In genomic region chr2:154477028-154477427, GRCm38 (mm10) we compare ENCODE assay signal across 12 mouse cellular contexts. TPM values are rescaled to one million over a fixed set of nuclear protein-coding genes. Genes with fewer than 3 reads are reported as not detected.
DNase-seq lines count a peak whose midpoint lies in the region; ATAC-seq and TF ChIP-seq lines count a peak whose summit lies in the region.
"Had no signal": no experiment of that assay in that cellular context is flagged by ENCODE, and none has a peak within 500 bp of the region (broad histone marks: within the 10 kb centered on the region; RNA-seq: fewer than 3 reads in every experiment).

No protein-coding gene starts in this region.

- intact Hi-C loops in gastrocnemius, adult 2 months (cut with DNase I) = no loop called here

- H3K36me3 ChIP-seq in lung, postnatal 0 days (ENCODE audit: insufficient read depth, low read length) = no peaks in the 10 kb centered on the region
- H3K36me3 ChIP-seq: hindbrain, embryonic 12.5 days; limb, embryonic 15.5 days; neural tube, embryonic 13.5 days had no signal

- 52% methylated on average over 3 of the region's 3 CpGs for WGBS in lung, postnatal 0 days

- no peaks in the 10 kb centered on the region; the same call in 1 of the 2 replicates for H3K4me1 ChIP-seq in lung, postnatal 0 days (ENCODE audit: insufficient read depth, low read depth, low read length)
- H3K4me1 ChIP-seq: hindbrain, embryonic 12.5 days had no signal

- DNase-seq in adrenal gland, adult 2 months = peak; percentile 19
- DNase-seq in adrenal gland, adult 18-20 months (ENCODE audit: low spot score in 2 of 2) = no peak
- DNase-seq in layer of hippocampus, adult 11-12 months (ENCODE audit: low spot score) = peak; percentile 45
- no peak for DNase-seq in layer of hippocampus, adult 9-10 months (ENCODE audit: low spot score)
- peak; percentile 57 for DNase-seq in gastrocnemius, adult 2 months
- DNase-seq in lung, postnatal 0 days (ENCODE audit: low spot score) = peak; percentile 26
- DNase-seq in kidney, postnatal 10 days = no peak
- no peak for DNase-seq in spleen, postnatal 14 days (ENCODE audit: low spot score in 2 of 2)
- DNase-seq: kidney, postnatal 14 days had no signal

- no peaks in the 10 kb centered on the region for H3K9me3 ChIP-seq in lung, postnatal 0 days (ENCODE audit: low read length)
- H3K9me3 ChIP-seq: hindbrain, embryonic 12.5 days; limb, embryonic 15.5 days; neural tube, embryonic 13.5 days had no signal

- no peak overlapping the region for H3K4me2 ChIP-seq in lung, postnatal 0 days (replicated peaks; ENCODE audit: low read depth, low read length)
- H3K4me2 ChIP-seq: hindbrain, embryonic 12.5 days; limb, embryonic 15.5 days; neural tube, embryonic 13.5 days had no signal

- H3K27ac ChIP-seq in gastrocnemius, adult 2 months = 0 out of 2 replicates have a peak overlapping the region, but pooled peaks have one; percentile 16
- no peak overlapping the region for H3K27ac ChIP-seq in lung, postnatal 0 days (ENCODE audit: low read length)
- H3K27ac ChIP-seq: hindbrain, embryonic 12.5 days; limb, embryonic 15.5 days; neural tube, embryonic 13.5 days had no signal

- no peak overlapping the region for H3K9ac ChIP-seq in lung, postnatal 0 days (replicated peaks; ENCODE audit: low read depth)
- H3K9ac ChIP-seq: hindbrain, embryonic 12.5 days; limb, embryonic 15.5 days; neural tube, embryonic 13.5 days had no signal

- TF ChIP-seq CTCF in gastrocnemius, adult 2 months (IDR thresholded peaks at IDR 0.05) = no peak
- no peak for TF ChIP-seq CTCF in lung, postnatal 0 days (IDR thresholded peaks at IDR 0.05)

- H3K4me3 ChIP-seq in gastrocnemius, adult 2 months = no peak overlapping the region
- no peak overlapping the region for H3K4me3 ChIP-seq in lung, postnatal 0 days (ENCODE audit: low read depth, low read length)
- H3K4me3 ChIP-seq: hindbrain, embryonic 12.5 days; limb, embryonic 15.5 days; neural tube, embryonic 13.5 days had no signal

- TF ChIP-seq EP300 in lung, postnatal 0 days (IDR thresholded peaks at IDR 0.05) = no peak

- no peak for ATAC-seq in lung, postnatal 0 days

- no peaks in the 10 kb centered on the region for H3K27me3 ChIP-seq in lung, postnatal 0 days (replicated peaks; ENCODE audit: insufficient read depth, low read length)
- H3K27me3 ChIP-seq: hindbrain, embryonic 12.5 days; limb, embryonic 15.5 days; neural tube, embryonic 13.5 days had no signal

RNA-seq across cellular contexts. Expression of gene Cbfa2t2, which starts 40.7 kb away (rescaled TPM):
- 10 to 100 TPM; 34.5 to 49.1 TPM for total RNA-seq in adrenal gland, adult 2 months (2021)
- 9.6 and 11.3 TPM in 2 replicates for polyA plus RNA-seq in adrenal gland, adult 2 months (2012; rRNA removed)
- 10 to 100 TPM; 28.7 to 36.9 TPM for total RNA-seq in adrenal gland, adult 18-20 months (2021)
- 10 to 100 TPM; 13.4 to 17.9 TPM for total RNA-seq in gastrocnemius, adult 2 months (2021)
- polyA plus RNA-seq in lung, postnatal 0 days (2015; fragmentation: Nextera tagmentation; extraction: Ambion mirVana) = 14.6 and 16.6 TPM in 2 replicates

Comparison
In these comparisons a context has a peak if more than half of its experiments do, and no peak if none do; other contexts are left out.
1. DNase-seq: peak in adrenal gland, adult 2 months (single experiment), layer of hippocampus, adult 11-12 months (single experiment), gastrocnemius, adult 2 months (single experiment) and lung, postnatal 0 days (single experiment); none in adrenal gland, adult 18-20 months (0 of 2), layer of hippocampus, adult 9-10 months (single experiment), kidney, postnatal 10 days (single experiment) and spleen, postnatal 14 days (0 of 2).